Mouse (Mus musculus) cerebellum, adult 11 months (tissue): Measurements from ENCODE around the gene Slc5a8.

Experiments used
- DNase-seq: peaks from one replicate; pipeline ENCODE4 v3.0.0; 2022

Slc5a8 gene

GRCm38 (mm10) chr10:88885632-88886090 lies at the start of gene Slc5a8:
Gene Slc5a8, plus strand, starts transcription at chr10:88885992.
- DNase-seq: no peak

GRCm38 (mm10) chr10:88848876-88849476 lies 36.8 kb upstream of the Slc5a8 start:
- no peak for DNase-seq

GRCm38 (mm10) chr10:88849976-88850375 lies 35.8 kb upstream of the Slc5a8 start:
- DNase-seq: no peak

- no peak for DNase-seq
Measured at GRCm38 (mm10) chr10:88853326-88853725, 32.5 kb upstream of the Slc5a8 start.

GRCm38 (mm10) chr10:88860911-88861310 lies 24.9 kb upstream of the Slc5a8 start:
- DNase-seq: no peak

GRCm38 (mm10) chr10:88861416-88861815 lies 24.4 kb upstream of the Slc5a8 start:
- no peak for DNase-seq

GRCm38 (mm10) chr10:88862293-88862692 lies 23.5 kb upstream of the Slc5a8 start:
- DNase-seq: no peak

- DNase-seq: no peak
Measured at GRCm38 (mm10) chr10:88866017-88866416, 19.8 kb upstream of the Slc5a8 start.

- no peak for DNase-seq
Measured at GRCm38 (mm10) chr10:88874870-88875269, 10.9 kb upstream of the Slc5a8 start.

- DNase-seq: no peak
Measured at GRCm38 (mm10) chr10:88877421-88877820, 8.4 kb upstream of the Slc5a8 start.

GRCm38 (mm10) chr10:88883721-88884120 lies 2.1 kb upstream of the Slc5a8 start:
- no peak for DNase-seq

- DNase-seq: no peak
Measured at GRCm38 (mm10) chr10:88884836-88885235, 956 bp upstream of the Slc5a8 start.

- no peak for DNase-seq
Measured at GRCm38 (mm10) chr10:88886114-88886513, 322 bp downstream of the Slc5a8 start.

GRCm38 (mm10) chr10:88888376-88888775 lies 2.6 kb downstream of the Slc5a8 start:
- no peak for DNase-seq

- no peak for DNase-seq
Measured at GRCm38 (mm10) chr10:88891410-88891809, 5.6 kb downstream of the Slc5a8 start.

GRCm38 (mm10) chr10:88892560-88893087 lies 6.8 kb downstream of the Slc5a8 start:
- DNase-seq: no peak

- no peak for DNase-seq
Measured at GRCm38 (mm10) chr10:88897032-88897431, 11.2 kb downstream of the Slc5a8 start.

GRCm38 (mm10) chr10:88949649-88950296 lies 64.0 kb downstream of the Slc5a8 start:
- no peak for DNase-seq

- DNase-seq: no peak
Measured at GRCm38 (mm10) chr10:88950297-88950653, 64.5 kb downstream of the Slc5a8 start.

- DNase-seq: no peak
Measured at GRCm38 (mm10) chr10:88960791-88961190, 75.0 kb downstream of the Slc5a8 start.

- DNase-seq: no peak
Measured at GRCm38 (mm10) chr10:88968586-88968985, 82.8 kb downstream of the Slc5a8 start.

- no peak for DNase-seq
Measured at GRCm38 (mm10) chr10:88970951-88971725, 85.3 kb downstream of the Slc5a8 start.

- DNase-seq: no peak
Measured at GRCm38 (mm10) chr10:88978932-88979331, 93.1 kb downstream of the Slc5a8 start.
